Mouse (Mus musculus) spleen, postnatal 36 days (tissue): ENCODE data around the gene Pigl.

Experiments used
- DNase-seq, 2 experiments: peaks; one replicate each; pipeline ENCODE4 v3.0.0; 2022; ENCODE audit warnings: low spot score in 2 of 2, mixed read lengths in 1 of 2

Gene Pigl

DNA sequence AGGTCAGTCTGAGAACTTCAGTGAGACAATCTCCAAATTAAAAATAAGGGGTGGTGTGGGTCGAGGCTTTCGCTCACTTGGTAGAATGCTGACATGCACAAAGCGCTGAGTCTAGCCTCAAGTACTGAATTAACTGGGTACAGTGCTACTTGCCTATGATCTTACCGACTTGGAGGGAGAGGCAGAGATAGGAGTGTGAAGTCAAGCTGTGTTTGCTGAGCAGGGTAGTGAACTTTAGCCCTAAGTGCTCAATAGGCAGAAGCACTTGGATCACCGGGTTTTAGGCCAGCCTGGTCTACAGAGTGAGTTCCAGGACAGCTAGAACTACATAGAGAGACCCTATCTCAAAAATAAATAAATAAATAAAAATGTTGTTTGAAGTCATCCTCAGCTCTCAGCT is 98.9 kb downstream of the Pigl start:
- no peak for DNase-seq

DNA sequence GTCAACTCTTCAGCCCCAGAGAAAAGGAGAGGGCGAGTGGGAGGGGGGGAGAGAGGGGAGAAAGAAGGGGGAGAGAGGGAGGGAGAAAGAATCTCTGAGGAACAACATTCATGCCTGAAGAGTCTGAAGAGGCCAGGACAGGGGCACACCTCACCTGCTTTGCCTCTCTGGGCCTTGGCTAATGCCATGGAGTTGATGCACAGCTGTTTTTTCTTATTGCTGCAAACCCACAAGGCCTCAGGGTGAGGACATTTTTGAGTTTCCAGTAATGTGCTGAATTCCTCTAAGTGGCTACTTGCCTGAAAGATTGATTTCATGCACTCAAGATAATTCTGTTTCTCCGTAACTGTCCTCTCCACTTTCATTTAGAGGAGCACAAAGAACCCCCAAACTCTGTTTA is 99.9 kb downstream of the Pigl start:
- no peak for DNase-seq

DNA sequence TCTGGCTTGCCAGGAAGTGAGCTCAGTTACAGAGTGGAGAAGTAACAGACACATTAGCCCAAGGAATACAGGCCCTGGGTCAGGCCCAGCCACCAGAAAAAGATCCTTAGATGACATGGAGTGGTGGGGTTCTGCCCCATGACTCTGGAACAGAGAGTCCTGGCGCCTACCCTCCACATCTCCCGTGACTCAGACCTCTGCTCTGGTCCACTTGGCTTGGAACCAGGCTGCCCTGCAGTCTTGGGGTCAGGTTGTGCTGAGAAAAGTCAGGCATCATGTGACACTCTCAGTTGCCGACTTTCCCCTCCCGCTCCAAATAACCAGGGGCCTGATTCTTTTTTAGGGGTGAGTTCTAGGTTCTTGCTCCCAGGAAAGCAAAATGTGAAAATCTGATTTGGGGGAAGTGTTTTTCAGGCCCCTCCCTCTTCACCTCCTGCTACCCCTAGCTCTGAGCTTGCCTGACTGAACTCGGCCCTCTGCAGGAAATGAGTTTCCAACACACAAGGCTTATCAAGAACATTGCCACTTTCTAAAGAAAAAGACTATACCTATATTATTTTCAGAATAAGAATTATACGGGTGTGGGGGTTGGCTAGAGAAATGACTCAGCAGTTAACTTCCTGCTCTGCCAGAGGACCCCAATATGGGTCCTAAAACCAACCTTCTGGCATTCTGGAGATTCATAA is 100.8 kb downstream of the Pigl start:
- DNase-seq = no peak

DNA sequence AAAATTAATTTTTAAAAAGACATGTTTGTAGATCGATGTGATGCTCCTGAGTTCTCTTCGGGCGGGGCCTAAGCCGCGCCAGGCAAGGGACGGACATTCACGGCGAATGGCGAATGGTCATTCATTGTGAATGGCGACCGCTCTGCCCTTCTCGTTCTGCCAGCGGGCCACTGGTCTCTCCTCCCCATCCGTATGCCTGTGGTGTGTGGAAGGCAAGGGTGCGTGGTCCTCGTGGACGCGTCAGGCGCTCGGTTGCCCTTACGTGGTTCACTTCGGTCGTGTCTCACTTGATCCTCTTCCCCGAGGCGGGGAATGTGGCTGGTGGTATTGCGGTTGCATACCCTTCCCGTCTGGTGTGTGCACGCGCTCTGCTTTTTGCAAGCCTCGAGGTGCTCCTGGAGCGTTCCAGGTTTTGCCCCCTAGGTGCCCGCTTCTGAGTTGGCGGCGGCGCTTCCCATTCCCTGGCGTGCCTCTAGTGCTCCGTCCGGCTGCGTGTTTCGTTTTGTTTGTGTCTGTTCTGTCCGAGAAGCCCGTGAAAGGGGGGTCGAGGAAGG is 102.3 kb downstream of the Pigl start:
- no peak for DNase-seq

DNA sequence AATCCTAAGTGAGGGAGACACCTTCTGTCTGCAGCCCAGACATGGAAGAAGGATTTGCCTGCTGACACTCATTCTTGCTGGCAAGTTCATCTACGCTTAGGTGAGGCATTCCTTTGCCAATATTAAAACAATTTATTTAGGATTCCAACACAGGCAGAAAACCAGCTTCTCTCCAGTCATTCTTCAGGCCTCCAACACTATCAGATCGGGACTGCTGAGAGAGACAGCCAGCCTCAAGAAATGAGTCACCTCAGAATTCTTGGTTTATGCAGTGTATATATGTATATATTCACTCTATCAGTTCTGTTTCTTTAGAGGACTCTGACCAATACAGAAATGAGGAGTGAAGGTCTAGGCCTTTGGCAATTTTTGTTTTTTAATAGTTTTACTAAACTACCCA is 105.3 kb downstream of the Pigl start:
- no peak for DNase-seq
